Mouse (Mus musculus) heart, adult 2 months (tissue): ENCODE results near the gene Zdhhc8. TPM values are rescaled to one million over a fixed set of nuclear protein-coding genes. Genes with fewer than 3 reads are reported as not detected.
A peak's percentile ranks its signal among the peaks of the same experiment; 100 is the strongest.

Experiments
- DNase-seq, 2 experiments: peaks; one replicate each; pipeline ENCODE4 v3.0.0; 2021
- H3K27ac ChIP-seq: fragments of 200-600 bp; 2 replicates; pipeline ENCODE4 v1.8.1; 2022
- H3K27me3 ChIP-seq: fragments of 200-500 bp; 2 replicates; pipeline ENCODE4 v1.6.1; 2012; ENCODE audit warnings: mild to moderate bottlenecking, low read length, inconsistent platforms, mixed read lengths; ENCODE audit not compliant: control insufficient read depth, insufficient read depth
- H3K36me3 ChIP-seq: fragments of 200-500 bp; 2 replicates; pipeline ENCODE4 v1.6.1; 2012; ENCODE audit warnings: low read length, inconsistent platforms; ENCODE audit not compliant: control insufficient read depth, insufficient read depth
- H3K4me1 ChIP-seq: fragments of 200-500 bp; 2 replicates; pipeline ENCODE4 v1.6.1; 2011; ENCODE audit warnings: low read length; ENCODE audit not compliant: control insufficient read depth, insufficient read depth
- H3K4me3 ChIP-seq: fragments of 200-600 bp; 2 replicates; pipeline ENCODE4 v1.8.1; 2022
- H3K79me2 ChIP-seq: fragments of 200-500 bp; replicated peaks from 2 replicates; pipeline ENCODE4 v1.6.1; 2012; ENCODE audit warnings: mild to moderate bottlenecking, inconsistent platforms, low read length, moderate library complexity, mixed read lengths; ENCODE audit not compliant: control insufficient read depth, insufficient read depth
- H3K9ac ChIP-seq: fragments of 200-500 bp; 2 replicates; pipeline ENCODE4 v1.6.1; 2012; ENCODE audit warnings: low read depth, mild to moderate bottlenecking, control low read depth, inconsistent platforms, low read length, mixed read lengths
- CTCF ChIP-seq: fragments of 200-600 bp; IDR thresholded peaks from 2 replicates; pipeline ENCODE4 v1.8.1; 2022; ENCODE audit warnings: antibody characterized with exemption, mild to moderate bottlenecking, moderate library complexity
- EP300 ChIP-seq: fragments of 200-500 bp; IDR thresholded peaks from 2 replicates; pipeline ENCODE4 v1.6.1; 2011; ENCODE audit warnings: low read depth, low read length, control low read depth; ENCODE audit not compliant: insufficient read depth
- POLR2A ChIP-seq: fragments of 200-500 bp; IDR thresholded peaks from 2 replicates; pipeline ENCODE4 v1.6.1; 2011; ENCODE audit warnings: mild to moderate bottlenecking, low read depth, low read length, control low read depth; ENCODE audit not compliant: insufficient read depth
- WGBS: fragments of 180-500 bp; shearing (Covaris S2); methylation state at CpG from one replicate; pipeline ENCODE4 v1.1.7; 2018; 5-methylcytosine and 5-hydroxymethylcytosine counted together
- intact Hi-C: fragments of 180-260 bp; cut with DNase I; formaldehyde crosslinking; loops from one replicate; pipeline ENCODE4 v1.15.1; 2025
- polyA plus RNA-seq: library from polyadenylated mRNA; depleted of rRNA; stranded (reverse); fragments of >200 nt; gene quantifications from 2 replicates; pipeline ENCODE4 v1.2.3, GENCODE M21; 2012
- total RNA-seq, 2 experiments: library from RNA; stranded (reverse); gene quantifications; 2 replicates each; pipeline ENCODE4 v1.2.3; 2021

The Zdhhc8 gene
- total and polyA plus RNA-seq, 3 experiments = 19.6 to 51.5 (median 22.7) TPM

- Histone ChIP-seq H3K4me3 (no peak overlapping the region), H3K27ac (no peak overlapping the region), H3K27me3 (no peaks in the 10 kb centered on the region), H3K9ac (no peak overlapping the region), H3K79me2 (peaks cover 4% of the 10 kb centered on the region), H3K4me1 (peaks cover 24% of the 10 kb centered on the region), H3K36me3 (no peaks in the 10 kb centered on the region)
- intact Hi-C loops = no loop called here
- no peak for DNase-seq
- WGBS = 93% methylated on average over 20 of the region's 20 CpGs
- TF ChIP-seq POLR2A (no peak), EP300 (no peak), CTCF (no peak)
These were observed 7.0 kb downstream of the Zdhhc8 start for GRCm38 (mm10) chr16:18227897-18228422.

GRCm38 (mm10) chr16:18227187-18227586, 7.7 kb downstream of the Zdhhc8 start:
- Histone ChIP-seq H3K9ac (no peak overlapping the region), H3K79me2 (peaks cover 4% of the 10 kb centered on the region), H3K27me3 (no peaks in the 10 kb centered on the region), H3K4me1 (peaks cover 24% of the 10 kb centered on the region), H3K36me3 (no peaks in the 10 kb centered on the region), H3K27ac (no peak overlapping the region), H3K4me3 (no peak overlapping the region)
- no peak for DNase-seq
- 90% methylated on average over 13 of the region's 13 CpGs for WGBS
- no peak for TF ChIP-seq EP300
- TF ChIP-seq CTCF = no peak
- TF ChIP-seq POLR2A = no peak
- intact Hi-C loops = no loop called here

- H3K27me3 ChIP-seq = no peaks in the 10 kb centered on the region
- no peak overlapping the region for H3K4me3 ChIP-seq
- H3K36me3 ChIP-seq = no peaks in the 10 kb centered on the region
- no peak overlapping the region for H3K9ac ChIP-seq
- TF ChIP-seq POLR2A (no peak), EP300 (no peak), CTCF (no peak)
- H3K27ac ChIP-seq = no peak overlapping the region
- intact Hi-C loops = no loop called here
- no peak for DNase-seq
- WGBS = 79% methylated on average over 11 of the region's 11 CpGs
- no peaks in the 10 kb centered on the region for H3K4me1 ChIP-seq
- no peaks in the 10 kb centered on the region for H3K79me2 ChIP-seq
These were observed 12.7 kb downstream of the Zdhhc8 start for GRCm38 (mm10) chr16:18222188-18222587.

GRCm38 (mm10) chr16:18221543-18221898, 13.4 kb downstream of the Zdhhc8 start:
- 75% methylated on average over 11 of the region's 11 CpGs for whole genome bisulfite sequencing

GRCm38 (mm10) chr16:18220856-18221542, 13.9 kb downstream of the Zdhhc8 start:
- no peak overlapping the region for H3K9ac ChIP-seq
- intact Hi-C loops = no loop called here
- H3K27me3 ChIP-seq = no peaks in the 10 kb centered on the region
- DNase-seq = no peak
- H3K27ac ChIP-seq = no peak overlapping the region
- 91% methylated on average over 6 of the region's 6 CpGs for WGBS
- H3K79me2 ChIP-seq = no peaks in the 10 kb centered on the region
- no peak for TF ChIP-seq POLR2A
- TF ChIP-seq EP300 = no peak
- no peak for TF ChIP-seq CTCF
- H3K36me3 ChIP-seq = no peaks in the 10 kb centered on the region
- no peaks in the 10 kb centered on the region for H3K4me1 ChIP-seq
- no peak overlapping the region for H3K4me3 ChIP-seq

More at GRCm38 (mm10) chr16:18221543-18221898, 13.4 kb downstream of the Zdhhc8 start:
- TF ChIP-seq POLR2A (no peak), CTCF (0 out of 2 replicates have a peak, but pooled peaks have one; percentile 19)
- Histone ChIP-seq H3K27me3 (no peaks in the 10 kb centered on the region), H3K27ac (no peak overlapping the region), H3K4me1 (no peaks in the 10 kb centered on the region), H3K36me3 (no peaks in the 10 kb centered on the region), H3K4me3 (no peak overlapping the region), H3K79me2 (no peaks in the 10 kb centered on the region), H3K9ac (no peak overlapping the region)
- no peak for DNase-seq
- intact Hi-C loops = no loop called here

GRCm38 (mm10) chr16:18220001-18220400, 14.9 kb downstream of the Zdhhc8 start:
- Histone ChIP-seq H3K4me1 (no peaks in the 10 kb centered on the region), H3K79me2 (no peaks in the 10 kb centered on the region), H3K36me3 (no peaks in the 10 kb centered on the region), H3K27me3 (no peaks in the 10 kb centered on the region), H3K27ac (no peak overlapping the region), H3K9ac (no peak overlapping the region), H3K4me3 (no peak overlapping the region)
- intact Hi-C loops = no loop called here
- 47% methylated on average over 8 of the region's 8 CpGs for WGBS
- TF ChIP-seq POLR2A = no peak
- no peak for TF ChIP-seq EP300
- no peak for TF ChIP-seq CTCF
- no peak for DNase-seq
